Mouse (Mus musculus) kidney, postnatal 25 days (tissue): ENCODE measurements around the gene Mreg.

Experiments used
- DNase-seq, 2 experiments: peaks; one replicate each; pipeline ENCODE4 v3.0.0; 2021; ENCODE audit warnings: mixed read lengths in 2 of 2

The Mreg gene

GRCm38 (mm10) chr1:72226887-72227481 is 14.9 kb upstream of the Mreg start:
- DNase-seq: no peak

- DNase-seq: peak; percentile 9 to 47
Observed at GRCm38 (mm10) chr1:72226172-72226886, 14.2 kb upstream of the Mreg start.

- DNase-seq: peak; percentile 84 to 88
Observed at GRCm38 (mm10) chr1:72225720-72226171, 13.6 kb upstream of the Mreg start.

- DNase-seq: peak in 1 of 2 experiments; percentile 36
Observed at GRCm38 (mm10) chr1:72225054-72225718, 13.1 kb upstream of the Mreg start.

- DNase-seq: no peak
Observed at GRCm38 (mm10) chr1:72220008-72220407, 7.9 kb upstream of the Mreg start.

- DNase-seq: no peak
Observed at GRCm38 (mm10) chr1:72219116-72219515, 7.0 kb upstream of the Mreg start.

- DNase-seq: no peak
Observed at GRCm38 (mm10) chr1:72218626-72219025, 6.5 kb upstream of the Mreg start.

GRCm38 (mm10) chr1:72216761-72217160 is 4.7 kb upstream of the Mreg start:
- DNase-seq: no peak

- DNase-seq: no peak
Observed at GRCm38 (mm10) chr1:72215174-72215573, 3.1 kb upstream of the Mreg start.

GRCm38 (mm10) chr1:72214470-72214961 is 2.4 kb upstream of the Mreg start:
- no peak for DNase-seq

GRCm38 (mm10) chr1:72213954-72214353 is 1.8 kb upstream of the Mreg start:
- no peak for DNase-seq

GRCm38 (mm10) chr1:72210803-72211679 is 1.1 kb downstream of the Mreg start:
- DNase-seq: peak in 1 of 2 experiments; percentile 43

GRCm38 (mm10) chr1:72208095-72208494 is 4.0 kb downstream of the Mreg start:
- DNase-seq: peak in 1 of 2 experiments; percentile 36

- no peak for DNase-seq
Observed at GRCm38 (mm10) chr1:72205113-72205512, 7.0 kb downstream of the Mreg start.

GRCm38 (mm10) chr1:72203204-72203603 is 8.9 kb downstream of the Mreg start:
- DNase-seq: peak in 1 of 2 experiments; percentile 15

GRCm38 (mm10) chr1:72202705-72203104 is 9.4 kb downstream of the Mreg start:
- peak in 1 of 2 experiments; percentile 23 for DNase-seq

- DNase-seq: no peak
Observed at GRCm38 (mm10) chr1:72202068-72202467, 10.0 kb downstream of the Mreg start.

GRCm38 (mm10) chr1:72201126-72201525 is 11.0 kb downstream of the Mreg start:
- no peak for DNase-seq

- peak in 1 of 2 experiments; percentile 21 for DNase-seq
Observed at GRCm38 (mm10) chr1:72198142-72198806, 13.8 kb downstream of the Mreg start.

GRCm38 (mm10) chr1:72196626-72197359 is 15.3 kb downstream of the Mreg start:
- DNase-seq: peak in 1 of 2 experiments; percentile 13

- no peak for DNase-seq
Observed at GRCm38 (mm10) chr1:72196123-72196522, 16.0 kb downstream of the Mreg start.
